Mouse (Mus musculus): ENCODE measurements around the gene Arl4a. TPM values are rescaled to one million over a fixed set of nuclear protein-coding genes. Genes with fewer than 3 reads are reported as not detected.

The Arl4a gene
- polyA plus RNA-seq, 1 experiment, result 112 TPM

DNA sequence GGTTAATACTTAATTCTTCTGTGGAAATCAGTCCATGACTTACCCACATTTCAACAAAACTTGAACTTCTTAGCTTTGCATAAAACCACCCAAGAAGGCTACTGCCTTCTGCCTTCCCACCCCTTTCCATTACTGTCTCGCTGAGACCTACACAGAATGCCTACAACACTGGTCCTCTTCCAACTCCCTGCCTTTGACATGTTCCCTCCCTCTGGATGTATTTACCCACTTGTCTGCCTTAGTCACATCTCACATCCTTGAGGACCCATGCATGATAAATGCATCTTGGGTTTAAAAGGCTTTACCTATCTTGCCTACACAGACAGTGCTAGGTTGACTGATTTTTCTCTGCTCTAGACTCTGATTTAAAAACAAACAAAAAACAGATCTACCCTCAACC is 63.6 kb downstream of the Arl4a start:
- TF ChIP-seq CTCF (IDR thresholded peaks at IDR 0.05; ENCODE audit: control insufficient read depth, insufficient read depth, low read length) (no peak), POLR2A (IDR thresholded peaks at IDR 0.05; ENCODE audit: borderline replicate concordance, control insufficient read depth, low read depth, low read length) (no peak)
- Histone ChIP-seq H3K27ac (ENCODE audit: control insufficient read depth, insufficient read depth, low read depth, low read length, poor library complexity) (no peak overlapping the region), H3K4me3 (replicated peaks; ENCODE audit: control insufficient read depth, low read depth, low read length) (no peak overlapping the region), H3K4me1 (ENCODE audit: control insufficient read depth, insufficient read depth, low read length) (no peaks in the 10 kb centered on the region)
- 85% methylated on average over 1 of the region's 1 CpGs for WGBS

DNA sequence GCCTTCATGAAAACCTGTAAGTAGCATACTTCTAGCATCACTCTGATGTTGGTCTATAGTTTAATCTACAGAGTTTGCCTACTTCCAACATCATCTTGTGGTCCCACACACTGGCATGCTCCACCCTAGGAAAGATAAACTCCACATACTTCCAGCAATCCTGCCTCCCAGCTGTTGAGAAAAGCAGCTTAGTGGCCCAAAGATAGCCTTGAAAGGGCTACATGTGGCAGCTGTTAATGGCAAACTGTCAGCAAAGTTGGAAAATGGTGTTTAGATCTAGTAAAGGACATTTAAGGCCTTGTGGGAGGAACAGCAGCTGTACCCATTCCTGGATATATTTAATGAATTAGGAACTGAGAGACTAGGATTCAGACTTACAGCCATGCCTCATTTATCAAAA is 68.3 kb downstream of the Arl4a start:
- Histone ChIP-seq H3K4me3 (replicated peaks; ENCODE audit: control insufficient read depth, low read depth, low read length) (no peak overlapping the region), H3K4me1 (ENCODE audit: control insufficient read depth, insufficient read depth, low read length) (no peaks in the 10 kb centered on the region), H3K27ac (ENCODE audit: control insufficient read depth, insufficient read depth, low read depth, low read length, poor library complexity) (no peak overlapping the region)
- TF ChIP-seq CTCF (IDR thresholded peaks at IDR 0.05; ENCODE audit: control insufficient read depth, insufficient read depth, low read length) (no peak), POLR2A (IDR thresholded peaks at IDR 0.05; ENCODE audit: borderline replicate concordance, control insufficient read depth, low read depth, low read length) (no peak)

- H3K4me3 ChIP-seq (replicated peaks; ENCODE audit: control insufficient read depth, low read depth, low read length), result no peak overlapping the region
- TF ChIP-seq POLR2A (IDR thresholded peaks at IDR 0.05; ENCODE audit: borderline replicate concordance, control insufficient read depth, low read depth, low read length), result no peak
- no peak for TF ChIP-seq CTCF (IDR thresholded peaks at IDR 0.05; ENCODE audit: control insufficient read depth, insufficient read depth, low read length)
- 78% methylated on average over 3 of the region's 3 CpGs for WGBS
Observed at GRCm38 (mm10) chr12:39968109-39968508, 69.7 kb downstream of the Arl4a start.

DNA sequence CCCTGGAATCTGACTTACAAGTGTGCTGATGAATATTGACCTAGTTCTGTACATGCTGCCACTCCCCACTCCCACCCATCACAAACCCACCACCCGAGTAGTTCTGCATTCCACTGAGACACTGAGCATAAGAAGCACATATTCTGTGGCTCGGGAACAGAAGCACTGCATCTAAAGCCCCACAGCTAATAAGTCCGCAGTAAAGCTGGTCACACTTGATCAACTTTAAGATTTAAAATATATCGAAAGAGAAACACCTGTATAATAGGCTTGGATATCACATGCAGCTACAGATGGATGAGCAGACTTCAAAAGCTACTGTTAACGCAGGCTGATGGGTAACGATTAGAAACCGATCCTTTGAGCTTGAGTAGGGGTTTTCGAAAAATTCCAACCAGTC is 78.7 kb downstream of the Arl4a start:
- TF ChIP-seq POLR2A (IDR thresholded peaks at IDR 0.05; ENCODE audit: borderline replicate concordance, control insufficient read depth, low read depth, low read length) (no peak), CTCF (IDR thresholded peaks at IDR 0.05; ENCODE audit: control insufficient read depth, insufficient read depth, low read length) (no peak)
- WGBS, result 88% methylated on average over 8 of the region's 8 CpGs
- Histone ChIP-seq H3K4me3 (replicated peaks; ENCODE audit: control insufficient read depth, low read depth, low read length) (no peak overlapping the region), H3K4me1 (ENCODE audit: control insufficient read depth, insufficient read depth, low read length) (no peaks in the 10 kb centered on the region), H3K27ac (ENCODE audit: control insufficient read depth, insufficient read depth, low read depth, low read length, poor library complexity) (no peak overlapping the region)

More at GRCm38 (mm10) chr12:39968109-39968508, 69.7 kb downstream of the Arl4a start:
- Histone ChIP-seq H3K27ac (ENCODE audit: control insufficient read depth, insufficient read depth, low read depth, low read length, poor library complexity) (no peak overlapping the region), H3K4me1 (ENCODE audit: control insufficient read depth, insufficient read depth, low read length) (no peaks in the 10 kb centered on the region)

DNA sequence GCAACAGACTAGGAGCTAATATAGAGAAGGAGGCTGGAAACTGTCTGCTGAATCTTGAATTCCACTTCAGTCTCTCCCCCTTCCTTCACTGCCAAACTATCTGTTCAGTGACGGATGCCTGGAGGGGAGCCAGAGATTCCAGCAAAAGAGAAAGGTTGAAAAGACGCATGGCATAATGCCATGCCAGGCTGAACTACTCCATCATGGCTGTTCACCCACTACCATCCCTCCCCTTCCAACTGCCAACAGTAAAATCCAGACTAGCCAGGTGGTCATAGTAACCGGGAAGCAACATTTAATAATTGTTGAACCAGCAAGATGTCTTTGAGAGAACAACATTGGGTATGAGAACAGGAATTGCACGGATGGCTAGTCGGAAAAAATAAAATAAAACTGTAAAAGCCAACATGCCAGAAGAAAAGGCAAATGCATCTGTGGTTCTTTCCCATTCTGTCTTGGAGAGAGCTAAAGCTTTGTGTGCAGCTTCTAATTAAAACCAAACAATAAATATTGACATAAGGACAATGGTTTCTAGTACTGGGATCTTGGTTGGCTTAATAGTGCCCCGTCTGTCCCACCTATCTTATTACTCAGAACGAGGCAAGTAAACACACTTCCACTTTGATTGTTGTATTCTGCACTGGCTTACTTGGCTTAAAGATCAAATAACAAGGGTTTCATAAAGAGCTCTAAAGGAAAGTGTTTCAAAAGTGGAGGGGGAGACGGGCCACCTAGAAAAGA is 79.7 kb downstream of the Arl4a start:
- Histone ChIP-seq H3K4me3 (replicated peaks; ENCODE audit: control insufficient read depth, low read depth, low read length) (no peak overlapping the region), H3K27ac (ENCODE audit: control insufficient read depth, insufficient read depth, low read depth, low read length, poor library complexity) (no peak overlapping the region), H3K4me1 (ENCODE audit: control insufficient read depth, insufficient read depth, low read length) (no peaks in the 10 kb centered on the region)
- TF ChIP-seq POLR2A (IDR thresholded peaks at IDR 0.05; ENCODE audit: borderline replicate concordance, control insufficient read depth, low read depth, low read length) (no peak), CTCF (IDR thresholded peaks at IDR 0.05; ENCODE audit: control insufficient read depth, insufficient read depth, low read length) (no peak)
- 82% methylated on average over 8 of the region's 8 CpGs for WGBS

GRCm38 (mm10) chr12:39956396-39956795 is 81.4 kb downstream of the Arl4a start:
- H3K4me3 ChIP-seq (replicated peaks; ENCODE audit: control insufficient read depth, low read depth, low read length), result no peak overlapping the region
- TF ChIP-seq POLR2A (IDR thresholded peaks at IDR 0.05; ENCODE audit: borderline replicate concordance, control insufficient read depth, low read depth, low read length) (no peak), CTCF (IDR thresholded peaks at IDR 0.05; ENCODE audit: control insufficient read depth, insufficient read depth, low read length) (no peak)
- no peak overlapping the region for H3K27ac ChIP-seq (ENCODE audit: control insufficient read depth, insufficient read depth, low read depth, low read length, poor library complexity)
- 88% methylated on average over 15 of the region's 15 CpGs for WGBS
- H3K4me1 ChIP-seq (ENCODE audit: control insufficient read depth, insufficient read depth, low read length), result no peaks in the 10 kb centered on the region

Other genes starting within 250 kb of the Arl4a start
- 0.74 TPM in 1 of 2 replicates, not detected in the other for gene Scin, start 96.2 kb upstream of the Arl4a start, polyA plus RNA-seq (2011; ENCODE audit: insufficient read depth, insufficient read length, low replicate concordance, missing spikeins)
- gene Lsmem1, start 161.5 kb upstream of the Arl4a start, polyA plus RNA-seq (2011; ENCODE audit: insufficient read depth, insufficient read length, low replicate concordance, missing spikeins), result 1.4 and 2.2 TPM in 2 replicates
- 47.2 and 86.5 TPM in 2 replicates for gene Ifrd1, start 210.5 kb upstream of the Arl4a start, polyA plus RNA-seq (2011; ENCODE audit: insufficient read depth, insufficient read length, low replicate concordance, missing spikeins)

Data from bone marrow, adult 2 months (tissue).